Mouse (Mus musculus): Measurements from ENCODE around the gene Fads6.

GRCm38 (mm10) chr11:115262954-115263353 is 34.5 kb downstream of the Fads6 start:
- TF ChIP-seq GATA1 (IDR thresholded peaks at IDR 0.05; ENCODE audit: borderline replicate concordance, low read length) (no peak), FLI1 (IDR thresholded peaks at IDR 0.05; ENCODE audit: low read length) (no peak)

Measured in megakaryocyte, embryonic 14.5 days (primary cell).